Mouse (Mus musculus): ENCODE measurements around the gene Als2cr12. TPM values are rescaled to one million over a fixed set of nuclear protein-coding genes. Genes with fewer than 3 reads are reported as not detected.
"Not testable (repeated sequence)": the region's sequence is repeated elsewhere in the genome, so short reads cannot be mapped to it uniquely, and the experiment has no call there.

Gene Als2cr12
- polyA plus RNA-seq, 1 experiment from 2014 or later = not detected

GRCm38 (mm10) chr1:58689426-58689825 is 6.4 kb downstream of the Als2cr12 start:
- no peak overlapping the region for H3K4me2 ChIP-seq (replicated peaks; ENCODE audit: low read depth, low read length)
- no peak overlapping the region for H3K27ac ChIP-seq (ENCODE audit: low read depth, low read length)
- H3K9ac ChIP-seq (ENCODE audit: low read depth, low read length) = no peak overlapping the region
- no peaks in the 10 kb centered on the region for H3K9me3 ChIP-seq (ENCODE audit: control insufficient read depth, low read length)
- H3K4me1 ChIP-seq (replicated peaks; ENCODE audit: control insufficient read depth, insufficient read depth, low read length) = no peaks in the 10 kb centered on the region
- ATAC-seq (ENCODE audit: low FRiP score) (no peak), DNase-seq (ENCODE audit: low spot score) (no peak)
- no peak overlapping the region for H3K4me3 ChIP-seq (ENCODE audit: low read depth, low read length)
- no peaks in the 10 kb centered on the region for H3K27me3 ChIP-seq (ENCODE audit: control insufficient read depth, insufficient read depth, low read length)
- no peaks in the 10 kb centered on the region for H3K36me3 ChIP-seq (ENCODE audit: control insufficient read depth, insufficient read depth, low read length)
- WGBS = 86% methylated on average over 1 of the region's 1 CpGs

- not testable (repeated sequence) for ATAC-seq (ENCODE audit: low FRiP score); H3K9me3 ChIP-seq (ENCODE audit: control insufficient read depth, low read length); H3K4me1 ChIP-seq (replicated peaks; ENCODE audit: control insufficient read depth, insufficient read depth, low read length); H3K4me2 ChIP-seq (replicated peaks; ENCODE audit: low read depth, low read length); H3K27ac ChIP-seq (ENCODE audit: low read depth, low read length); DNase-seq (ENCODE audit: low spot score); H3K27me3 ChIP-seq (ENCODE audit: control insufficient read depth, insufficient read depth, low read length); H3K9ac ChIP-seq (ENCODE audit: low read depth, low read length); H3K36me3 ChIP-seq (ENCODE audit: control insufficient read depth, insufficient read depth, low read length); H3K4me3 ChIP-seq (ENCODE audit: low read depth, low read length)
- 79% methylated on average over 5 of the region's 5 CpGs for WGBS
These were observed 17.4 kb downstream of the Als2cr12 start for GRCm38 (mm10) chr1:58678412-58678811.

- no peaks in the 10 kb centered on the region for H3K36me3 ChIP-seq (ENCODE audit: control insufficient read depth, insufficient read depth, low read length)
- H3K4me2 ChIP-seq (replicated peaks; ENCODE audit: low read depth, low read length) = no peak overlapping the region
- H3K9ac ChIP-seq (ENCODE audit: low read depth, low read length) = no peak overlapping the region
- WGBS = 94% methylated on average over 1 of the region's 1 CpGs
- H3K9me3 ChIP-seq (ENCODE audit: control insufficient read depth, low read length) = no peaks in the 10 kb centered on the region
- H3K27ac ChIP-seq (ENCODE audit: low read depth, low read length) = no peak overlapping the region
- peak; percentile 52 for DNase-seq (ENCODE audit: low spot score)
- no peaks in the 10 kb centered on the region for H3K27me3 ChIP-seq (ENCODE audit: control insufficient read depth, insufficient read depth, low read length)
- H3K4me3 ChIP-seq (ENCODE audit: low read depth, low read length) = no peak overlapping the region
- no peak for ATAC-seq (ENCODE audit: low FRiP score)
- no peaks in the 10 kb centered on the region for H3K4me1 ChIP-seq (replicated peaks; ENCODE audit: control insufficient read depth, insufficient read depth, low read length)
These were observed 18.2 kb downstream of the Als2cr12 start for GRCm38 (mm10) chr1:58677575-58677974.

GRCm38 (mm10) chr1:58675011-58675410 is 20.8 kb downstream of the Als2cr12 start:
- no peak for ATAC-seq (ENCODE audit: low FRiP score)
- Histone ChIP-seq H3K36me3 (ENCODE audit: control insufficient read depth, insufficient read depth, low read length) (no peaks in the 10 kb centered on the region), H3K9ac (ENCODE audit: low read depth, low read length) (no peak overlapping the region), H3K4me2 (replicated peaks; ENCODE audit: low read depth, low read length) (no peak overlapping the region), H3K27me3 (ENCODE audit: control insufficient read depth, insufficient read depth, low read length) (no peaks in the 10 kb centered on the region), H3K9me3 (ENCODE audit: control insufficient read depth, low read length) (no peaks in the 10 kb centered on the region), H3K27ac (ENCODE audit: low read depth, low read length) (no peak overlapping the region), H3K4me1 (replicated peaks; ENCODE audit: control insufficient read depth, insufficient read depth, low read length) (no peaks in the 10 kb centered on the region), H3K4me3 (ENCODE audit: low read depth, low read length) (no peak overlapping the region)
- WGBS = 81% methylated on average over 3 of the region's 3 CpGs
- DNase-seq (ENCODE audit: low spot score) = no peak

- no peaks in the 10 kb centered on the region for H3K36me3 ChIP-seq (ENCODE audit: control insufficient read depth, insufficient read depth, low read length)
- ATAC-seq (ENCODE audit: low FRiP score) (no peak), DNase-seq (ENCODE audit: low spot score) (no peak)
- H3K9ac ChIP-seq (ENCODE audit: low read depth, low read length) = no peak overlapping the region
- no peak overlapping the region for H3K4me2 ChIP-seq (replicated peaks; ENCODE audit: low read depth, low read length)
- no peaks in the 10 kb centered on the region for H3K9me3 ChIP-seq (ENCODE audit: control insufficient read depth, low read length)
- 83% methylated on average over 2 of the region's 2 CpGs for WGBS
- no peaks in the 10 kb centered on the region for H3K27me3 ChIP-seq (ENCODE audit: control insufficient read depth, insufficient read depth, low read length)
- H3K4me1 ChIP-seq (replicated peaks; ENCODE audit: control insufficient read depth, insufficient read depth, low read length) = no peaks in the 10 kb centered on the region
- H3K4me3 ChIP-seq (ENCODE audit: low read depth, low read length) = no peak overlapping the region
- no peak overlapping the region for H3K27ac ChIP-seq (ENCODE audit: low read depth, low read length)
These were observed 23.7 kb downstream of the Als2cr12 start for GRCm38 (mm10) chr1:58672116-58672515.

GRCm38 (mm10) chr1:58669635-58670034 is 26.2 kb downstream of the Als2cr12 start:
- ATAC-seq (ENCODE audit: low FRiP score); H3K36me3 ChIP-seq (ENCODE audit: control insufficient read depth, insufficient read depth, low read length); H3K4me3 ChIP-seq (ENCODE audit: low read depth, low read length); H3K4me1 ChIP-seq (replicated peaks; ENCODE audit: control insufficient read depth, insufficient read depth, low read length); DNase-seq (ENCODE audit: low spot score); H3K27me3 ChIP-seq (ENCODE audit: control insufficient read depth, insufficient read depth, low read length); H3K27ac ChIP-seq (ENCODE audit: low read depth, low read length); H3K9me3 ChIP-seq (ENCODE audit: control insufficient read depth, low read length); H3K4me2 ChIP-seq (replicated peaks; ENCODE audit: low read depth, low read length); H3K9ac ChIP-seq (ENCODE audit: low read depth, low read length): not testable (repeated sequence)
- 90% methylated on average over 3 of the region's 3 CpGs for WGBS

GRCm38 (mm10) chr1:58668191-58668590 is 27.6 kb downstream of the Als2cr12 start:
- Histone ChIP-seq H3K4me3 (ENCODE audit: low read depth, low read length) (no peak overlapping the region), H3K4me2 (replicated peaks; ENCODE audit: low read depth, low read length) (no peak overlapping the region), H3K9ac (ENCODE audit: low read depth, low read length) (no peak overlapping the region), H3K27ac (ENCODE audit: low read depth, low read length) (no peak overlapping the region), H3K27me3 (ENCODE audit: control insufficient read depth, insufficient read depth, low read length) (no peaks in the 10 kb centered on the region), H3K9me3 (ENCODE audit: control insufficient read depth, low read length) (no peaks in the 10 kb centered on the region), H3K36me3 (ENCODE audit: control insufficient read depth, insufficient read depth, low read length) (no peaks in the 10 kb centered on the region), H3K4me1 (replicated peaks; ENCODE audit: control insufficient read depth, insufficient read depth, low read length) (no peaks in the 10 kb centered on the region)
- ATAC-seq (ENCODE audit: low FRiP score) (no peak), DNase-seq (ENCODE audit: low spot score) (no peak)
- 82% methylated on average over 5 of the region's 5 CpGs for WGBS

- 90% methylated on average over 3 of the region's 3 CpGs for WGBS
- not testable (repeated sequence) for H3K27ac ChIP-seq (ENCODE audit: low read depth, low read length); H3K4me2 ChIP-seq (replicated peaks; ENCODE audit: low read depth, low read length); H3K9ac ChIP-seq (ENCODE audit: low read depth, low read length); H3K36me3 ChIP-seq (ENCODE audit: control insufficient read depth, insufficient read depth, low read length); H3K9me3 ChIP-seq (ENCODE audit: control insufficient read depth, low read length); DNase-seq (ENCODE audit: low spot score); H3K27me3 ChIP-seq (ENCODE audit: control insufficient read depth, insufficient read depth, low read length); H3K4me1 ChIP-seq (replicated peaks; ENCODE audit: control insufficient read depth, insufficient read depth, low read length); ATAC-seq (ENCODE audit: low FRiP score); H3K4me3 ChIP-seq (ENCODE audit: low read depth, low read length)
These were observed 32.4 kb downstream of the Als2cr12 start for GRCm38 (mm10) chr1:58663365-58663764.

- H3K27ac ChIP-seq (ENCODE audit: low read depth, low read length); H3K9ac ChIP-seq (ENCODE audit: low read depth, low read length); ATAC-seq (ENCODE audit: low FRiP score); H3K27me3 ChIP-seq (ENCODE audit: control insufficient read depth, insufficient read depth, low read length); DNase-seq (ENCODE audit: low spot score); H3K4me2 ChIP-seq (replicated peaks; ENCODE audit: low read depth, low read length); H3K9me3 ChIP-seq (ENCODE audit: control insufficient read depth, low read length); H3K4me3 ChIP-seq (ENCODE audit: low read depth, low read length); H3K4me1 ChIP-seq (replicated peaks; ENCODE audit: control insufficient read depth, insufficient read depth, low read length); H3K36me3 ChIP-seq (ENCODE audit: control insufficient read depth, insufficient read depth, low read length): not testable (repeated sequence)
- 95% methylated on average over 5 of the region's 5 CpGs for WGBS
These were observed 33.1 kb downstream of the Als2cr12 start for GRCm38 (mm10) chr1:58662671-58663070.
